Mouse (Mus musculus) neural tube, embryonic 13.5 days (tissue): ENCODE measurements at regions not wholly inside any gene's neighbourhood (a gene's known extent, or its start where the extent isn't known, plus 50 kb on each side); places are given as distances from the start of the nearest gene placed in this dataset.

Experiments
- ATAC-seq: fragments of 200-750 bp; cut with Nextera tagmentation; 2 replicates; pipeline ENCODE4 v1.8.0; 2017; ENCODE audit warnings: low read depth, mild to moderate bottlenecking, moderate TSS enrichment, moderate library complexity
- H3K27ac ChIP-seq: fragments of 300-500 bp; sonication (generic); replicated peaks from 2 replicates; pipeline ENCODE4 v1.5.1; 2015; ENCODE audit warnings: moderate library complexity, mild to moderate bottlenecking, inconsistent platforms
- H3K27me3 ChIP-seq: fragments of 300-500 bp; sonication (generic); 2 replicates; pipeline ENCODE4 v1.6.1; 2015; ENCODE audit warnings: mild to moderate bottlenecking, inconsistent platforms
- H3K36me3 ChIP-seq: fragments of 300-500 bp; sonication (generic); 2 replicates; pipeline ENCODE4 v1.6.1; 2015; ENCODE audit warnings: mild to moderate bottlenecking, inconsistent platforms
- H3K4me1 ChIP-seq: fragments of 300-500 bp; sonication (generic); replicated peaks from 2 replicates; pipeline ENCODE4 v1.6.1; 2015; ENCODE audit warnings: inconsistent platforms
- H3K4me2 ChIP-seq: fragments of 300-500 bp; sonication (generic); 2 replicates; pipeline ENCODE4 v1.6.1; 2015; ENCODE audit warnings: inconsistent platforms, mild to moderate bottlenecking, moderate library complexity
- H3K4me3 ChIP-seq: fragments of 300-500 bp; sonication (generic); 2 replicates; pipeline ENCODE4 v1.5.1; 2015; ENCODE audit warnings: mild to moderate bottlenecking, inconsistent platforms
- H3K9ac ChIP-seq: fragments of 300-500 bp; sonication (generic); 2 replicates; pipeline ENCODE4 v1.6.1; 2015; ENCODE audit warnings: moderate library complexity, mild to moderate bottlenecking, inconsistent platforms
- H3K9me3 ChIP-seq: fragments of 300-500 bp; sonication (generic); 2 replicates; pipeline ENCODE4 v1.6.1; 2016; ENCODE audit warnings: inconsistent platforms
- WGBS: fragments of 180-500 bp; shearing (Covaris S2); methylation state at CpG from one replicate; pipeline ENCODE4 v1.1.7; 2015; 5-methylcytosine and 5-hydroxymethylcytosine counted together

GRCm38 (mm10) chr8:103873598-103874502, 227.6 kb upstream of the Cdh5 start:
- peaks cover 12% of the 10 kb centered on the region for H3K4me1 ChIP-seq
- H3K9me3 ChIP-seq, result no peaks in the 10 kb centered on the region
- H3K36me3 ChIP-seq, result no peaks in the 10 kb centered on the region
- no peak overlapping the region for H3K4me2 ChIP-seq
- no peak overlapping the region for H3K9ac ChIP-seq
- no peak overlapping the region for H3K27ac ChIP-seq
- no peaks in the 10 kb centered on the region for H3K27me3 ChIP-seq
- WGBS, result 29% methylated on average over 7 of the region's 7 CpGs
- ATAC-seq, result no peak; the same call in none of the 2 replicates
- H3K4me3 ChIP-seq, result no peak overlapping the region

DNA sequence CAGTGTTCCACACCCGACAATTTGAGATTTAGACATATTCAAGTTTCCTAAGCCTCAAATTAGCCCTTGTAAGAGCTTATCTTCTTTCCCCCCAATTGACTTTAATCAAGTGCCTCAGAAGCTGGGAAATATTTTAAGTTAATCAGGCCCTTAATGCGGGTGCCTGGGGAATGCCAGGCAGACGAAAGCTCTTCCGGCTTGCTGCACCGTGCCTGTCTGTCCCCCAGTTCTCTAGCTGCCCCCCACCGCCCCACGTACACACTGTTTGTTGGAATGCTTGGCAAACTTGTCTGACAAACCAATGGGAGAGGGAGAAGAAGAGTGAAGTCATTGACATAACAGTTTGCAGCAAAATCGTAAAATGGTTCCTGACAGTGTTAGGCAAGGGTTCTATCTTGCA, 226.9 kb upstream of the Cdh5 start:
- no peaks in the 10 kb centered on the region for H3K9me3 ChIP-seq
- no peak overlapping the region for H3K4me3 ChIP-seq
- H3K27ac ChIP-seq, result no peak overlapping the region
- 56% methylated on average over 8 of the region's 8 CpGs for WGBS
- H3K36me3 ChIP-seq, result no peaks in the 10 kb centered on the region
- H3K4me1 ChIP-seq, result peaks cover 12% of the 10 kb centered on the region
- no peaks in the 10 kb centered on the region for H3K27me3 ChIP-seq
- no peak overlapping the region for H3K4me2 ChIP-seq
- ATAC-seq, result no peak
- no peak overlapping the region for H3K9ac ChIP-seq

- ATAC-seq, result no peak
- WGBS, result 82% methylated on average over 2 of the region's 2 CpGs
- Histone ChIP-seq H3K4me2 (no peak overlapping the region), H3K36me3 (no peaks in the 10 kb centered on the region), H3K9ac (no peak overlapping the region), H3K27ac (no peak overlapping the region), H3K4me1 (peaks cover 1% of the 10 kb centered on the region; the same call in 1 of the 2 replicates), H3K9me3 (no peaks in the 10 kb centered on the region), H3K4me3 (no peak overlapping the region), H3K27me3 (no peaks in the 10 kb centered on the region)
Measured at GRCm38 (mm10) chr8:103879505-103879904, 221.9 kb upstream of the Cdh5 start.

- 91% methylated on average over 14 of the region's 14 CpGs for WGBS
- no peak overlapping the region for H3K4me2 ChIP-seq
- H3K9me3 ChIP-seq, result no peaks in the 10 kb centered on the region
- H3K36me3 ChIP-seq, result no peaks in the 10 kb centered on the region
- H3K27me3 ChIP-seq, result no peaks in the 10 kb centered on the region
- no peak overlapping the region for H3K4me3 ChIP-seq
- no peak for ATAC-seq
- H3K4me1 ChIP-seq, result no peaks in the 10 kb centered on the region
- H3K27ac ChIP-seq, result no peak overlapping the region
- H3K9ac ChIP-seq, result no peak overlapping the region
Measured at GRCm38 (mm10) chr8:103880431-103881145, 220.8 kb upstream of the Cdh5 start.

- WGBS, result 75% methylated on average over 3 of the region's 3 CpGs
Measured at GRCm38 (mm10) chr8:103881146-103881486, 220.3 kb upstream of the Cdh5 start.

GRCm38 (mm10) chr8:103884873-103885780, 216.3 kb upstream of the Cdh5 start:
- 93% methylated on average over 12 of the region's 12 CpGs for WGBS
- ATAC-seq, result no peak
- no peaks in the 10 kb centered on the region for H3K27me3 ChIP-seq

More at GRCm38 (mm10) chr8:103881146-103881486, 220.3 kb upstream of the Cdh5 start:
- no peak overlapping the region for H3K4me3 ChIP-seq
- no peak overlapping the region for H3K4me2 ChIP-seq
- no peak overlapping the region for H3K9ac ChIP-seq
- no peaks in the 10 kb centered on the region for H3K9me3 ChIP-seq
- no peaks in the 10 kb centered on the region for H3K27me3 ChIP-seq
- no peaks in the 10 kb centered on the region for H3K36me3 ChIP-seq
- H3K27ac ChIP-seq, result no peak overlapping the region
- H3K4me1 ChIP-seq, result no peaks in the 10 kb centered on the region
- ATAC-seq, result no peak

GRCm38 (mm10) chr8:103894589-103894988, 206.8 kb upstream of the Cdh5 start:
- H3K27me3 ChIP-seq, result no peaks in the 10 kb centered on the region
- no peaks in the 10 kb centered on the region for H3K9me3 ChIP-seq
- no peaks in the 10 kb centered on the region for H3K4me1 ChIP-seq
- H3K36me3 ChIP-seq, result no peaks in the 10 kb centered on the region
- WGBS, result 80% methylated on average over 6 of the region's 6 CpGs
- ATAC-seq, result no peak
- no peak overlapping the region for H3K4me2 ChIP-seq
- H3K9ac ChIP-seq, result no peak overlapping the region
- H3K27ac ChIP-seq, result no peak overlapping the region
- no peak overlapping the region for H3K4me3 ChIP-seq

More at GRCm38 (mm10) chr8:103884873-103885780, 216.3 kb upstream of the Cdh5 start:
- Histone ChIP-seq H3K4me1 (no peaks in the 10 kb centered on the region), H3K36me3 (no peaks in the 10 kb centered on the region), H3K9me3 (no peaks in the 10 kb centered on the region), H3K27ac (no peak overlapping the region), H3K4me2 (no peak overlapping the region), H3K9ac (no peak overlapping the region), H3K4me3 (no peak overlapping the region)

- Histone ChIP-seq H3K4me2 (no peak overlapping the region), H3K36me3 (no peaks in the 10 kb centered on the region), H3K4me1 (no peaks in the 10 kb centered on the region), H3K4me3 (no peak overlapping the region), H3K9ac (no peak overlapping the region), H3K9me3 (no peaks in the 10 kb centered on the region), H3K27me3 (no peaks in the 10 kb centered on the region), H3K27ac (no peak overlapping the region)
- 81% methylated on average over 6 of the region's 6 CpGs for WGBS
- no peak for ATAC-seq
Measured at GRCm38 (mm10) chr8:103895132-103895531, 206.3 kb upstream of the Cdh5 start.

- no peaks in the 10 kb centered on the region for H3K27me3 ChIP-seq
- no peak overlapping the region for H3K27ac ChIP-seq
- no peak overlapping the region for H3K4me3 ChIP-seq
- H3K9ac ChIP-seq, result no peak overlapping the region
- no peaks in the 10 kb centered on the region for H3K4me1 ChIP-seq
- H3K4me2 ChIP-seq, result no peak overlapping the region
- ATAC-seq, result no peak
- WGBS, result 78% methylated on average over 7 of the region's 7 CpGs
- no peaks in the 10 kb centered on the region for H3K36me3 ChIP-seq
- no peaks in the 10 kb centered on the region for H3K9me3 ChIP-seq
Measured at GRCm38 (mm10) chr8:103897463-103897862, 204.0 kb upstream of the Cdh5 start.

GRCm38 (mm10) chr8:103902516-103902915, 198.9 kb upstream of the Cdh5 start:
- ATAC-seq, result no peak
- 61% methylated on average over 1 of the region's 1 CpGs for WGBS

DNA sequence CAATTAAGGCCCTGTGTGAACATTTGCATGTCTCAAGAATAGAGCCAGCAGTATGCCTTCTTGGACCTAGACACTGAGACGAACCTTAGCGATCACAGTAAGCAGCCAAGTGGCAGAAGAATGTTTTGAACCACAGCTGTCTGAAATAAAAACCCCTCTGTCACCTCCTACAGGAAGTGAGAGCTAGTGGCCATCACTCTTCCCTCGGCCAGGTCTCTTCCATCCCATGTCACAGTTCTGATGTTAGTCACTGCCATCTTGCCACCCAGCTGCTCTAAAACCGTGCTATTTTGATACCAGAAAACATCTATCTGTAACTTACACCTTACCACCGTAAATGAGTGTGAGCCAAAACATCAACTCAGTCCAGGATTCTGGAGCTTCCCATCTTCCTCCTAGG, 197.8 kb upstream of the Cdh5 start:
- Histone ChIP-seq H3K4me1 (no peaks in the 10 kb centered on the region), H3K4me2 (no peak overlapping the region), H3K9me3 (peaks cover 5% of the 10 kb centered on the region; the same call in 1 of the 2 replicates), H3K9ac (no peak overlapping the region), H3K27me3 (no peaks in the 10 kb centered on the region), H3K4me3 (no peak overlapping the region), H3K27ac (no peak overlapping the region), H3K36me3 (no peaks in the 10 kb centered on the region)
- ATAC-seq, result no peak
- 88% methylated on average over 5 of the region's 5 CpGs for WGBS

More at GRCm38 (mm10) chr8:103902516-103902915, 198.9 kb upstream of the Cdh5 start:
- no peaks in the 10 kb centered on the region for H3K4me1 ChIP-seq
- no peak overlapping the region for H3K27ac ChIP-seq
- H3K4me2 ChIP-seq, result no peak overlapping the region
- H3K4me3 ChIP-seq, result no peak overlapping the region
- H3K36me3 ChIP-seq, result no peaks in the 10 kb centered on the region
- no peaks in the 10 kb centered on the region for H3K27me3 ChIP-seq
- H3K9me3 ChIP-seq, result peaks cover 5% of the 10 kb centered on the region; the same call in 1 of the 2 replicates
- no peak overlapping the region for H3K9ac ChIP-seq
